Mouse (Mus musculus) heart, embryonic 16.5 days (tissue): ENCODE results near the gene Gmfb. TPM values are rescaled to one million over a fixed set of nuclear protein-coding genes. Genes with fewer than 3 reads are reported as not detected.

ENCODE experiments used
- ATAC-seq: fragments of 200-750 bp; cut with Nextera tagmentation; replicated peaks from 2 replicates; pipeline ENCODE4 v1.8.0; 2017; ENCODE audit warnings: moderate number of reproducible peaks; ENCODE audit not compliant: insufficient read depth, low FRiP score; ENCODE audit errors: extremely low read depth
- H3K27ac ChIP-seq: fragments of 300-500 bp; sonication (generic); 2 replicates; pipeline ENCODE4 v1.5.1; 2014; ENCODE audit warnings: mild to moderate bottlenecking, low read length, control low read depth, moderate library complexity
- H3K27me3 ChIP-seq: fragments of 300-500 bp; sonication (generic); 2 replicates; pipeline ENCODE4 v1.6.1; 2014; ENCODE audit warnings: low read length, mixed read lengths; ENCODE audit not compliant: control insufficient read depth, insufficient read depth
- H3K36me3 ChIP-seq: fragments of 300-500 bp; sonication (generic); 2 replicates; pipeline ENCODE4 v1.6.1; 2014; ENCODE audit not compliant: control insufficient read depth, insufficient read depth
- H3K4me1 ChIP-seq: fragments of 300-500 bp; sonication (generic); 2 replicates; pipeline ENCODE4 v1.6.1; 2014; ENCODE audit warnings: low read length, mixed read lengths; ENCODE audit not compliant: control insufficient read depth, insufficient read depth
- H3K4me2 ChIP-seq: fragments of 300-500 bp; sonication (generic); 2 replicates; pipeline ENCODE4 v1.6.1; 2014; ENCODE audit warnings: low read depth, mild to moderate bottlenecking, control low read depth, low read length
- H3K4me3 ChIP-seq: fragments of 300-500 bp; sonication (generic); 2 replicates; pipeline ENCODE4 v1.5.1; 2014; ENCODE audit warnings: mild to moderate bottlenecking, control low read depth, low read length
- H3K9ac ChIP-seq: fragments of 300-500 bp; sonication (generic); 2 replicates; pipeline ENCODE4 v1.6.1; 2014; ENCODE audit warnings: low read length, control low read depth
- H3K9me3 ChIP-seq: fragments of 300-500 bp; sonication (generic); replicated peaks from 2 replicates; pipeline ENCODE4 v1.6.1; 2016; ENCODE audit warnings: low read length; ENCODE audit not compliant: control insufficient read depth
- WGBS: fragments of 180-500 bp; shearing (Covaris S2); extraction: QIAGEN DNeasy Blood & Tissue Kit; methylation state at CpG from one replicate; pipeline ENCODE4 v1.1.7; 2014; 5-methylcytosine and 5-hydroxymethylcytosine counted together
- polyA plus RNA-seq: library from polyadenylated mRNA; unstranded; fragments of >200 nt; fragmentation: Nextera tagmentation; extraction: Ambion mirVana; gene quantifications from 2 replicates; pipeline ENCODE4 v1.2.1, GENCODE M21; 2015

The Gmfb gene
- polyA plus RNA-seq, 1 experiment from 2014 or later, result 53.8 TPM

- no peak for ATAC-seq
- H3K4me1 ChIP-seq, result peaks cover 15% of the 10 kb centered on the region
- no peak overlapping the region for H3K27ac ChIP-seq
- H3K9me3 ChIP-seq, result no peaks in the 10 kb centered on the region
- 80% methylated on average over 4 of the region's 4 CpGs for WGBS
- H3K36me3 ChIP-seq, result no peaks in the 10 kb centered on the region
- H3K27me3 ChIP-seq, result no peaks in the 10 kb centered on the region
- H3K4me3 ChIP-seq, result no peak overlapping the region
- no peak overlapping the region for H3K4me2 ChIP-seq
- H3K9ac ChIP-seq, result no peak overlapping the region
Measured at GRCm38 (mm10) chr14:46790303-46790702, 31.7 kb downstream of the Gmfb start.

- Histone ChIP-seq H3K27me3 (no peaks in the 10 kb centered on the region), H3K4me3 (peak overlapping the region; percentile 84), H3K4me1 (peaks cover 15% of the 10 kb centered on the region), H3K4me2 (peak overlapping the region; percentile 62), H3K9me3 (no peaks in the 10 kb centered on the region), H3K36me3 (no peaks in the 10 kb centered on the region; the same call in 1 of the 2 replicates), H3K27ac (peak overlapping the region; percentile 94), H3K9ac (peak overlapping the region; percentile 63)
- WGBS, result 11% methylated on average over 8 of the region's 8 CpGs
- ATAC-seq, result peak; percentile 28; the same call in 1 of the 2 replicates
Measured at GRCm38 (mm10) chr14:46788505-46788901, 33.5 kb downstream of the Gmfb start.

- Histone ChIP-seq H3K4me2 (peak within 1 kb of the TSS; percentile 79), H3K9me3 (no peaks in the 10 kb centered on the region), H3K4me1 (peaks cover 15% of the 10 kb centered on the region), H3K27me3 (no peaks in the 10 kb centered on the region), H3K27ac (peak within 1 kb of the TSS; percentile 94), H3K36me3 (no peaks in the 10 kb centered on the region; the same call in 1 of the 2 replicates), H3K4me3 (peak within 1 kb of the TSS; percentile 84), H3K9ac (peak within 1 kb of the TSS; percentile 92)
- under 1% methylated on average over 86 of the region's 86 CpGs for WGBS
- ATAC-seq, result peak; percentile 95
Measured at GRCm38 (mm10) chr14:46787787-46788504, 34.1 kb downstream of the Gmfb start, which contains the start of gene Cnih1. Cnih1 (minus strand) TSS chr14:46788411.

GRCm38 (mm10) chr14:46787454-46787786 lies 34.6 kb downstream of the Gmfb start:
- peak overlapping the region; percentile 79 for H3K4me2 ChIP-seq
- H3K9ac ChIP-seq, result peak overlapping the region; percentile 92
- no peaks in the 10 kb centered on the region for H3K27me3 ChIP-seq
- H3K4me3 ChIP-seq, result peak overlapping the region; percentile 84
- no peaks in the 10 kb centered on the region for H3K9me3 ChIP-seq
- H3K27ac ChIP-seq, result peak overlapping the region; percentile 94
- 0% methylated on average over 11 of the region's 11 CpGs for WGBS
- peaks cover 17% of the 10 kb centered on the region for H3K4me1 ChIP-seq
- H3K36me3 ChIP-seq, result peaks cover 4% of the 10 kb centered on the region; the same call in 1 of the 2 replicates
- ATAC-seq, result no peak

GRCm38 (mm10) chr14:46785247-46785646 lies 36.8 kb downstream of the Gmfb start:
- Histone ChIP-seq H3K9me3 (no peaks in the 10 kb centered on the region), H3K4me1 (peaks cover 18% of the 10 kb centered on the region), H3K4me2 (no peak overlapping the region), H3K4me3 (no peak overlapping the region), H3K27ac (no peak overlapping the region), H3K27me3 (no peaks in the 10 kb centered on the region), H3K36me3 (peaks cover 6% of the 10 kb centered on the region; the same call in 1 of the 2 replicates), H3K9ac (no peak overlapping the region)
- 91% methylated on average over 5 of the region's 5 CpGs for WGBS
- no peak for ATAC-seq

GRCm38 (mm10) chr14:46783327-46783926 lies 38.6 kb downstream of the Gmfb start:
- H3K27me3 ChIP-seq, result no peaks in the 10 kb centered on the region
- no peak overlapping the region for H3K27ac ChIP-seq
- peaks cover 14% of the 10 kb centered on the region for H3K4me1 ChIP-seq
- H3K36me3 ChIP-seq, result peaks cover 24% of the 10 kb centered on the region
- H3K9me3 ChIP-seq, result peaks cover 4% of the 10 kb centered on the region
- H3K9ac ChIP-seq, result no peak overlapping the region
- 86% methylated on average over 10 of the region's 10 CpGs for WGBS
- no peak overlapping the region for H3K4me2 ChIP-seq
- ATAC-seq, result no peak
- no peak overlapping the region for H3K4me3 ChIP-seq

GRCm38 (mm10) chr14:46782187-46782828 lies 39.7 kb downstream of the Gmfb start:
- H3K4me3 ChIP-seq, result no peak overlapping the region
- H3K9ac ChIP-seq, result no peak overlapping the region
- H3K27ac ChIP-seq, result no peak overlapping the region
- WGBS, result 71% methylated on average over 8 of the region's 8 CpGs
- H3K36me3 ChIP-seq, result peaks cover 33% of the 10 kb centered on the region
- peaks cover 4% of the 10 kb centered on the region for H3K9me3 ChIP-seq
- peaks cover 14% of the 10 kb centered on the region for H3K4me1 ChIP-seq
- ATAC-seq, result no peak
- H3K27me3 ChIP-seq, result no peaks in the 10 kb centered on the region
- H3K4me2 ChIP-seq, result no peak overlapping the region

- Histone ChIP-seq H3K4me3 (no peak overlapping the region), H3K27ac (no peak overlapping the region), H3K4me1 (peaks cover 4% of the 10 kb centered on the region; the same call in 1 of the 2 replicates), H3K36me3 (peaks cover 38% of the 10 kb centered on the region), H3K4me2 (no peak overlapping the region), H3K9me3 (peaks cover 4% of the 10 kb centered on the region), H3K9ac (no peak overlapping the region), H3K27me3 (no peaks in the 10 kb centered on the region)
- 85% methylated on average over 7 of the region's 7 CpGs for WGBS
- ATAC-seq, result no peak
Measured at GRCm38 (mm10) chr14:46781086-46781485, 41.0 kb downstream of the Gmfb start.

GRCm38 (mm10) chr14:46779217-46779616 lies 42.8 kb downstream of the Gmfb start:
- no peak overlapping the region for H3K9ac ChIP-seq
- H3K4me2 ChIP-seq, result no peak overlapping the region
- H3K27me3 ChIP-seq, result no peaks in the 10 kb centered on the region
- peaks cover 3% of the 10 kb centered on the region; the same call in 1 of the 2 replicates for H3K4me1 ChIP-seq
- H3K36me3 ChIP-seq, result peaks cover 52% of the 10 kb centered on the region
- no peak overlapping the region for H3K27ac ChIP-seq
- no peak for ATAC-seq
- H3K9me3 ChIP-seq, result peaks cover 4% of the 10 kb centered on the region
- no peak overlapping the region for H3K4me3 ChIP-seq
- WGBS, result 90% methylated on average over 7 of the region's 7 CpGs
